8 mouse cellular contexts compared by ENCODE assay signal in the genomic region with DNA sequence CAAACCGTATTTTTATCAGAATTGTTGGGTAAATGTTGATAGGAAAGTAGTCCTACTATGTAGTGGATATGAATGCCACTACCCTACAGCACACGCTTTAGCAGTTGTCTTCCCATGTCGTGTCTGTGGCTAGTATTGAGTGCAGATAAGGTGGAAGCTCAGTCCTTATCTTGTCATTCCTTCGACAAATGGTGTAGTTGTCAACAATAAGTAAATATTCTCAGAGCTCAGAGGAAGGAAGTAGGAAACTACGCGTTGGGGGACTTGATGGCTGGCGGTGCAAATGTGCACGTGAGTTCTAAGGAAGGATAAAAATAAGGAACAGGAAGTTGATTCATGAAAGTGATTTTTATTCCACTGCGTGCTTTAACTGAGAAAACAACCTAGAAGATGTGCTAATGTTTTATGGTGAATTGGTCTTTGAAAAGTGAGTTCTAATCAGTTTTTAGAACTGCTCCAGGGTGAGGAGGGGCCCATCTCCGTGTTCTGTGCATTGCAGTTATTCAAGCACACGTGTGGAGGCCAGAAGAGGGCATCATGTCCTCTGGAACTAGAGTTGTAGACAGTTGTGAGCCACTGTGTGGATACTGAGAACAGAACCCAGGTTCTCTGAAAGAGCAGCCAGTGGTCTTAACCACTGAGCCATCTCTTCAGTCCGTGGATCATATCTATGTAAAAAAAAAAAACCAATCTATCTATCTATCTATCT. TPM values are rescaled to one million over a fixed set of nuclear protein-coding genes. Genes with fewer than 3 reads are reported as not detected.
DNase-seq lines count a peak whose midpoint lies in the region; ATAC-seq and TF ChIP-seq lines count a peak whose summit lies in the region.
"Had no signal": no experiment of that assay in that cellular context is flagged by ENCODE, and none has a peak within 500 bp of the region (broad histone marks: within the 10 kb centered on the region; RNA-seq: fewer than 3 reads in every experiment).

No protein-coding gene starts in this region.

- WGBS in lung, postnatal 0 days: 46% methylated on average over 12 of the region's 12 CpGs
- 11% methylated on average over 12 of the region's 12 CpGs for WGBS in bone marrow, adult 2 months

- no peak overlapping the region for H3K4me3 ChIP-seq in lung, postnatal 0 days (ENCODE audit: low read depth, low read length)
- no peak overlapping the region for H3K4me3 ChIP-seq in bone marrow, adult 2 months (replicated peaks; ENCODE audit: control insufficient read depth, low read depth, low read length)

- peak; percentile 53 for TF ChIP-seq EP300 in lung, postnatal 0 days (IDR thresholded peaks at IDR 0.05)

- DNase-seq in lung, postnatal 0 days (ENCODE audit: low spot score): peak; percentile 45
- no peak for DNase-seq in lung, postnatal 14 days
- peak; percentile 84 for DNase-seq in induced T-regulatory cell, adult 2 months (ENCODE audit: low read depth)
- DNase-seq in left cerebral cortex, adult 9 months (ENCODE audit: low spot score in 2 of 2): no peak
- DNase-seq in frontal cortex, postnatal 14 days (ENCODE audit: low spot score in 2 of 2): no peak
- DNase-seq: retina, postnatal 1 day had no signal

- H3K9me3 ChIP-seq in lung, postnatal 0 days (ENCODE audit: low read length): no peaks in the 10 kb centered on the region

- no peaks in the 10 kb centered on the region for H3K36me3 ChIP-seq in lung, postnatal 0 days (ENCODE audit: insufficient read depth, low read length)

- peak; percentile 12; the same call in 1 of the 2 replicates for ATAC-seq in lung, postnatal 0 days
- peak; percentile 29 for ATAC-seq in neutrophil, adult 5-6 weeks (ENCODE audit: extremely low read depth, insufficient number of reproducible peaks, low FRiP score, poor library complexity, severe bottlenecking)

- no peak overlapping the region for H3K27ac ChIP-seq in lung, postnatal 0 days (ENCODE audit: low read length)
- peak overlapping the region; percentile 89 for H3K27ac ChIP-seq in bone marrow, adult 2 months (ENCODE audit: control insufficient read depth, insufficient read depth, low read depth, low read length, poor library complexity)

- no peak overlapping the region for H3K4me2 ChIP-seq in lung, postnatal 0 days (replicated peaks; ENCODE audit: low read depth, low read length)

- H3K4me1 ChIP-seq in lung, postnatal 0 days (ENCODE audit: insufficient read depth, low read depth, low read length): no peaks in the 10 kb centered on the region
- peaks cover 13% of the 10 kb centered on the region for H3K4me1 ChIP-seq in bone marrow, adult 2 months (ENCODE audit: control insufficient read depth, insufficient read depth, low read length)

- no peak for TF ChIP-seq POLR2A in bone marrow, adult 2 months (IDR thresholded peaks at IDR 0.05; ENCODE audit: borderline replicate concordance, control insufficient read depth, low read depth, low read length)

- H3K9ac ChIP-seq in lung, postnatal 0 days (replicated peaks; ENCODE audit: low read depth): no peak overlapping the region

- no peaks in the 10 kb centered on the region for H3K27me3 ChIP-seq in lung, postnatal 0 days (replicated peaks; ENCODE audit: insufficient read depth, low read length)

- no peak for TF ChIP-seq CTCF in lung, postnatal 0 days (IDR thresholded peaks at IDR 0.05)
- TF ChIP-seq CTCF in bone marrow, adult 2 months (IDR thresholded peaks at IDR 0.05; ENCODE audit: control insufficient read depth, insufficient read depth, low read length): 0 out of 2 replicates have a peak, but pooled peaks have one; percentile 4

RNA-seq across cellular contexts. Expression of a gene that starts 13.8 kb away (rescaled TPM):
- polyA plus RNA-seq in lung, postnatal 0 days (2015; fragmentation: Nextera tagmentation; extraction: Ambion mirVana): 0.32 and 0.42 TPM in 2 replicates
- polyA plus RNA-seq in bone marrow, adult 2 months (2011; ENCODE audit: insufficient read depth, insufficient read length, low replicate concordance, missing spikeins): 2.8 and 3.4 TPM in 2 replicates
- total RNA-seq in neutrophil, adult 5-6 weeks (2017): 95.0 and 98.8 TPM in 2 replicates

RNA-seq across cellular contexts. Expression of a gene that starts 35.6 kb away (rescaled TPM):
- polyA plus RNA-seq in lung, postnatal 0 days (2015; fragmentation: Nextera tagmentation; extraction: Ambion mirVana): 1.6 TPM in 2 replicates
- 0.83 and 1.5 TPM in 2 replicates for polyA plus RNA-seq in bone marrow, adult 2 months (2011; ENCODE audit: insufficient read depth, insufficient read length, low replicate concordance, missing spikeins)
- total RNA-seq in neutrophil, adult 5-6 weeks (2017): 73.9 and 74.6 TPM in 2 replicates

RNA-seq across cellular contexts. Expression of a gene that starts 51.0 kb away (rescaled TPM):
- 38.5 and 43.2 TPM in 2 replicates for polyA plus RNA-seq in lung, postnatal 0 days (2015; fragmentation: Nextera tagmentation; extraction: Ambion mirVana)
- polyA plus RNA-seq in bone marrow, adult 2 months (2011; ENCODE audit: insufficient read depth, insufficient read length, low replicate concordance, missing spikeins): 9.4 and 21.6 TPM in 2 replicates
- 31.9 and 32.0 TPM in 2 replicates for total RNA-seq in neutrophil, adult 5-6 weeks (2017)

Comparison
In these comparisons a context has a peak if more than half of its experiments do, and no peak if none do; other contexts are left out.
1. DNase-seq: peak in lung, postnatal 0 days (single experiment) and induced T-regulatory cell, adult 2 months (single experiment); none in lung, postnatal 14 days (single experiment), left cerebral cortex, adult 9 months (0 of 2) and frontal cortex, postnatal 14 days (0 of 2).